In the genomic region with DNA sequence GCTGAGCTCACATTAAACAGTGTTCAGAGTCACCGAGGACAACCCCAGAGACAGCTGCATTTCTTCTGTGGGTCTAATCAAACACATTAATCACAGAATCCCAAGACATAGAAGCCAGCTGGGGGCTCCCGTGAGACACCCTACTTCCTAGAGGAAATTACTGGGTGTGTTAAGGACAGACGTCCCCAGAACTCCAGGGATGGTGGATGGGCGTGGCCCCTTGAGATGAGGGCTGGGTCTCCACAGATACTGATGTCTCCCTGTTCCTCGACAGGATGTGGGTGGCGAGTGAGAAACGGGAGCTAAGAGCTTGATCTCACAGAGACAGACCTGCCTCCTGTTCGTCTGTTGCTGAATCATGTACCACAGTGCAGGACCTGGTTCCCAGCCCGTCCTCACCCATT, we compare ENCODE assay signal across 8 mouse cellular contexts. TPM values are rescaled to one million over a fixed set of nuclear protein-coding genes. Genes with fewer than 3 reads are reported as not detected.
DNase-seq lines count a peak whose midpoint lies in the region; ATAC-seq and TF ChIP-seq lines count a peak whose summit lies in the region.

No protein-coding gene starts in this region.

- H3K27me3 ChIP-seq in C2C12 (ENCODE audit: control insufficient read depth, insufficient read depth, insufficient read length): no peaks in the 10 kb centered on the region
- peaks cover 9% of the 10 kb centered on the region for H3K27me3 ChIP-seq in neural tube, embryonic 14.5 days (ENCODE audit: control insufficient read depth, insufficient read depth, low read length)

- ATAC-seq in activated CD4-positive, CD25-positive, alpha-beta regulatory T cell, adult 4 months: peak; percentile 62
- ATAC-seq in granulocyte monocyte progenitor cell, adult 5-6 weeks (replicated peaks; ENCODE audit: poor library complexity, severe bottlenecking): peak; percentile 17; the same call in 1 of the 2 replicates
- ATAC-seq in inflammation-experienced regulatory T-cells, adult 6 months: peak; percentile 73
- no peak for ATAC-seq in neural tube, embryonic 14.5 days (ENCODE audit: low read depth)
- no peak for ATAC-seq in cerebellum, adult (ENCODE audit: insufficient number of reproducible peaks, low FRiP score, low TSS enrichment)

- H3K9me3 ChIP-seq in neural tube, embryonic 14.5 days (ENCODE audit: control insufficient read depth, low read length): no peaks in the 10 kb centered on the region

- WGBS in neural tube, embryonic 14.5 days: 4% methylated on average over 9 of the region's 9 CpGs

- H3K36me3 ChIP-seq in C2C12 (ENCODE audit: control insufficient read depth, insufficient read depth): no peaks in the 10 kb centered on the region
- H3K36me3 ChIP-seq in neural tube, embryonic 14.5 days (ENCODE audit: control insufficient read depth, insufficient read depth, low read length): no peaks in the 10 kb centered on the region

- no peak overlapping the region for H3K9ac ChIP-seq in neural tube, embryonic 14.5 days (replicated peaks; ENCODE audit: low read depth, low read length)

- TF ChIP-seq CTCF in C2C12 (IDR thresholded peaks at IDR 0.05; ENCODE audit: control insufficient read depth, insufficient read depth, insufficient read length): no peak

- H3K27ac ChIP-seq in neural tube, embryonic 14.5 days (ENCODE audit: low read depth, low read length): no peak overlapping the region

- H3K4me3 ChIP-seq in C2C12 (ENCODE audit: insufficient read depth, poor library complexity, severe bottlenecking): peak overlapping the region; percentile 19
- no peak overlapping the region; the same call in 1 of the 2 replicates for H3K4me3 ChIP-seq in neural tube, embryonic 14.5 days (ENCODE audit: low read depth, low read length)

- DNase-seq in liver: peak; percentile 74
- DNase-seq in adrenal gland, postnatal 25 days: no peak

- H3K79me3 ChIP-seq in C2C12 (ENCODE audit: low read depth): no peaks in the 10 kb centered on the region

- H3K4me1 ChIP-seq in neural tube, embryonic 14.5 days (ENCODE audit: control insufficient read depth, insufficient read depth, low read length): peaks cover 15% of the 10 kb centered on the region

- no peaks in the 10 kb centered on the region for H3K79me2 ChIP-seq in C2C12 (ENCODE audit: control insufficient read depth, insufficient read depth)

- peak overlapping the region; percentile 36; the same call in 1 of the 2 replicates for H3K4me2 ChIP-seq in neural tube, embryonic 14.5 days (ENCODE audit: low read depth, low read length)

- H3ac ChIP-seq in C2C12 (ENCODE audit: control insufficient read depth, insufficient read length, low read depth): peak overlapping the region; percentile 53

TF ChIP-seq in C2C12, 6 proteins besides CTCF, POLR2A, EP300 and RAD21:
- TF ChIP-seq MYOD1 (IDR thresholded peaks at IDR 0.05; ENCODE audit: control insufficient read depth, insufficient read length, low read depth) (peak; percentile 75), MYOG (IDR thresholded peaks at IDR 0.05; ENCODE audit: control insufficient read depth, extremely low read depth, insufficient read length) (no peak), MAX (IDR thresholded peaks at IDR 0.05) (peak; percentile 25)
TF ChIP-seq in C2C12: peak in this region for 2.

RNA-seq across cellular contexts. Expression of gene Trhr2, which starts 17.7 kb away (rescaled TPM):
- 0.07 TPM for polyA plus RNA-seq in C2C12 (2012; fragmentation: generic; extraction: Trizol)
- polyA plus RNA-seq in activated CD4-positive, CD25-positive, alpha-beta regulatory T cell, adult 4 months (2017; shearing (Covaris generic)): not detected
- not detected in 2 replicates for total RNA-seq in granulocyte monocyte progenitor cell, adult 5-6 weeks (2014; fragmentation: Nextera tagmentation)
- not detected in 2 replicates for total RNA-seq in granulocyte monocyte progenitor cell, adult 5-6 weeks (2017)
- not detected for polyA plus RNA-seq in inflammation-experienced regulatory T-cells, adult 6 months (2017; shearing (Covaris generic))
- polyA plus RNA-seq in neural tube, embryonic 14.5 days (2014; fragmentation: Nextera tagmentation; extraction: Ambion mirVana): not detected in 2 replicates
- total RNA-seq in adrenal gland, postnatal 25 days (2021): not detected in 2 replicates

RNA-seq across cellular contexts. Expression of gene Zc3h18, which starts 33.6 kb away (rescaled TPM):
- 43.5 TPM for polyA plus RNA-seq in C2C12 (2012; fragmentation: generic; extraction: Trizol)
- polyA plus RNA-seq in activated CD4-positive, CD25-positive, alpha-beta regulatory T cell, adult 4 months (2017; shearing (Covaris generic)): 10 to 100 TPM; 10.9 to 18.2 TPM
- 42.9 and 43.9 TPM in 2 replicates for total RNA-seq in granulocyte monocyte progenitor cell, adult 5-6 weeks (2014; fragmentation: Nextera tagmentation)
- 66.9 and 67.0 TPM in 2 replicates for total RNA-seq in granulocyte monocyte progenitor cell, adult 5-6 weeks (2017)
- 10 to 100 TPM; 12.0 to 16.0 (median 13.0) TPM for polyA plus RNA-seq in inflammation-experienced regulatory T-cells, adult 6 months (2017; shearing (Covaris generic))
- polyA plus RNA-seq in neural tube, embryonic 14.5 days (2014; fragmentation: Nextera tagmentation; extraction: Ambion mirVana): 20.4 and 25.9 TPM in 2 replicates
- total RNA-seq in adrenal gland, postnatal 25 days (2021): 49.8 and 52.2 TPM in 2 replicates

Comparison
In these comparisons a context has a peak if more than half of its experiments do, and no peak if none do; other contexts are left out.
1. ATAC-seq: peak in activated CD4-positive, CD25-positive, alpha-beta regulatory T cell, adult 4 months (single experiment), granulocyte monocyte progenitor cell, adult 5-6 weeks (single experiment) and inflammation-experienced regulatory T-cells, adult 6 months (single experiment); none in neural tube, embryonic 14.5 days (single experiment) and cerebellum, adult (single experiment).